Mouse (Mus musculus): ENCODE results near the gene Cd300ld5. TPM values are rescaled to one million over a fixed set of nuclear protein-coding genes. Genes with fewer than 3 reads are reported as not detected.
"Not testable (repeated sequence)": the region's sequence is repeated elsewhere in the genome, so short reads cannot be mapped to it uniquely, and the experiment has no call there.

The Cd300ld5 gene
- total RNA-seq (2014; rRNA removed) (not detected in 2 replicates), polyA plus RNA-seq (2015; fragmentation: Nextera tagmentation; extraction: Ambion mirVana) (not detected in 2 replicates)

DNA sequence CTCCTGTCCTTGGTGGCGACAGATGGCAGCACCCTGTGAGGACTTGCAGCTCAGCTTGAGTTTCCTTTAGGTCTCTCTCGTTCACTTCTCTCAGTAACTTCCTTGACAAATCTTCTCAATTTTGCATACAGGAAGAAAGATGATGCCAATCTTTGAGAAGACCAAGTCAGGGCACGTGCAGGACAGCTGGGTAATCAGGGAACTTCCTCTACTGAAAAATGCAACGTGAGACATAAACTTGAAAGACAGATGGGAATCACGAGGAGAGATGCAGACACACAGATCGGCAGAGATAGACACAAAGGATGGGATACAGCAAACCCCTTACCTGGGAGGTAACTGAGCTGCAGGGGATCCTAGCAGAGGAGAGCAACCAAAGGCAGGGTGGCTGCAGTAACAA, at the start of gene Cd300ld5:
Gene Cd300ld5 (minus strand): TSS at position 101 of the 400 bp plus-strand sequence.
- not testable (repeated sequence) for H3K4me3 ChIP-seq (ENCODE audit: low read depth, low read length); H3K36me3 ChIP-seq (ENCODE audit: insufficient read depth); H3K27ac ChIP-seq (ENCODE audit: low read depth, low read length); H3K9ac ChIP-seq; H3K9me3 ChIP-seq (ENCODE audit: low read length); DNase-seq; H3K27me3 ChIP-seq (ENCODE audit: insufficient read depth, low read length); H3K4me1 ChIP-seq (ENCODE audit: insufficient read depth); ATAC-seq; H3K4me2 ChIP-seq (ENCODE audit: low read depth)
- no CpG with 5 or more reads among the region's 6 CpGs for WGBS

DNA sequence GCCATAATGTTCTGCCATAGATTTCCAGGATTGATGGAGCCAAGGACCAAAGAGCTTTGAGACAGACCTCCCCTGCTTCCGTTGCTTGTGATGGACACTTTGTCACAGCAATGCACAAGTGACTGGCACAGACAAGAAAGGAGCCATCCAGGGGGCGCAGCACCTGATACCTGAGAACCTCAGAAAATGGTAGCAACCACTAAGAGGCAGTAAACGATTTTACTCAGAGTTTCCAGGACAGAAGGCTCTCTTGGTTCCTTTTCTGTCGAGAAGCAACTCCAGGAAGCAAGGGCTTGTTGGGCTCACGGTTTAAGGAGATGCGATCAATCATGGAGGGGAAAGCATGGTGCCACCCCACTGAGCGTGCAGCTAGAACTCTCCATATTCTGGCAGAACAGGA, 48.6 kb upstream of the Cd300ld5 start:
- H3K9ac ChIP-seq, result no peak overlapping the region
- 69% methylated on average over 7 of the region's 7 CpGs for WGBS
- H3K4me3 ChIP-seq (ENCODE audit: low read depth, low read length), result no peak overlapping the region
- peaks cover 3% of the 10 kb centered on the region; the same call in 1 of the 2 replicates for H3K27me3 ChIP-seq (ENCODE audit: insufficient read depth, low read length)
- ATAC-seq, result no peak
- no peak overlapping the region for H3K27ac ChIP-seq (ENCODE audit: low read depth, low read length)
- H3K4me2 ChIP-seq (ENCODE audit: low read depth), result no peak overlapping the region
- no peak for TF ChIP-seq CTCF (IDR thresholded peaks at IDR 0.05; ENCODE audit: low read depth)
- H3K9me3 ChIP-seq (ENCODE audit: low read length), result no peaks in the 10 kb centered on the region
- no peak for DNase-seq
- H3K36me3 ChIP-seq (ENCODE audit: insufficient read depth), result no peaks in the 10 kb centered on the region
- no peaks in the 10 kb centered on the region; the same call in 1 of the 2 replicates for H3K4me1 ChIP-seq (ENCODE audit: insufficient read depth)

DNA sequence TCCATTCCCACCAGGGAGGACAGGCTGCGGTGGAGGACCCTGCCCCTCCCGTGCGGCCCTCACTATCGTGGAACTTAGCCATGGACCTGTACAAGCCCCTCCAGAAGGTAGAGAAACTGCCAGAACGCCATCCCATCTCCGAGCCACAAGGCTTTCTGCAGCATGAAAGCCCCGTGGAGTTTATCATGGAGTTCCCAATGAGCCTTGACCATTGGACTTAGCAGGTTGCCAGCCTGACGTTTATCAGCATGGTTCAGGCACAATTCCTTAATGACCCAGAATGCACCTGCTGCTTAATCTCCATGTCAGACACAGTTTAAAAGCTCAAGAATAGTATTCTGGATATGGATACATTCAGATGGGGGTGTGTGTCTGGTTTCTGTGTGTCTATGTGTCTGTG, 47.5 kb upstream of the Cd300ld5 start:
- TF ChIP-seq CTCF (IDR thresholded peaks at IDR 0.05; ENCODE audit: low read depth), result no peak
- no peaks in the 10 kb centered on the region for H3K9me3 ChIP-seq (ENCODE audit: low read length)
- H3K27me3 ChIP-seq (ENCODE audit: insufficient read depth, low read length), result no peaks in the 10 kb centered on the region; the same call in 1 of the 2 replicates
- no peak overlapping the region for H3K4me3 ChIP-seq (ENCODE audit: low read depth, low read length)
- H3K36me3 ChIP-seq (ENCODE audit: insufficient read depth), result no peaks in the 10 kb centered on the region
- no peaks in the 10 kb centered on the region for H3K4me1 ChIP-seq (ENCODE audit: insufficient read depth)
- 48% methylated on average over 8 of the region's 8 CpGs for WGBS
- no peak overlapping the region for H3K27ac ChIP-seq (ENCODE audit: low read depth, low read length)
- no peak for ATAC-seq
- no peak for DNase-seq
- H3K9ac ChIP-seq, result no peak overlapping the region
- H3K4me2 ChIP-seq (ENCODE audit: low read depth), result no peak overlapping the region

DNA sequence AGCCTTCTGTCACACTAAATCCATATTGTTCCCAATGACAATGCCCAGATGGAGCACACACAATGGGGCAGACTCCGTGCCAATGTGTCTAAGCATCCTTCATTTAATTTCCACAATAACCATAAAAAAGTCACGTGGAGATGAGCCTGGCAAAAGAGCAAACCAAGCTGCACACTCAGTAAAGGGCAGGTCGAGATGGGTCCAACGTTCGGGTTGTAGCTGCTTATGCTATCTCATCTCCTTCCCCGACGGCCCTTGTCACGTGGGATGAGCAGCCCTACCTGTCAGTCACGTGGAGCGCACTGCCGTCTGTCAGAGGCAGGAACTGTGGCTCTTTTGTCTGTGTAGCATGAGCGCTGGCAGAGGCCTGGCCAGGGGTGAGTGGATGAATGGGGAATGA, 47.0 kb upstream of the Cd300ld5 start:
- H3K27ac ChIP-seq (ENCODE audit: low read depth, low read length), result no peak overlapping the region
- no peak overlapping the region for H3K9ac ChIP-seq
- 20% methylated on average over 12 of the region's 12 CpGs for WGBS
- ATAC-seq (no peak), DNase-seq (no peak)
- H3K4me1 ChIP-seq (ENCODE audit: insufficient read depth), result no peaks in the 10 kb centered on the region
- no peak overlapping the region for H3K4me3 ChIP-seq (ENCODE audit: low read depth, low read length)
- H3K36me3 ChIP-seq (ENCODE audit: insufficient read depth), result no peaks in the 10 kb centered on the region
- no peak for TF ChIP-seq CTCF (IDR thresholded peaks at IDR 0.05; ENCODE audit: low read depth)
- no peak overlapping the region for H3K4me2 ChIP-seq (ENCODE audit: low read depth)
- H3K9me3 ChIP-seq (ENCODE audit: low read length), result no peaks in the 10 kb centered on the region
- no peaks in the 10 kb centered on the region; the same call in 1 of the 2 replicates for H3K27me3 ChIP-seq (ENCODE audit: insufficient read depth, low read length)

DNA sequence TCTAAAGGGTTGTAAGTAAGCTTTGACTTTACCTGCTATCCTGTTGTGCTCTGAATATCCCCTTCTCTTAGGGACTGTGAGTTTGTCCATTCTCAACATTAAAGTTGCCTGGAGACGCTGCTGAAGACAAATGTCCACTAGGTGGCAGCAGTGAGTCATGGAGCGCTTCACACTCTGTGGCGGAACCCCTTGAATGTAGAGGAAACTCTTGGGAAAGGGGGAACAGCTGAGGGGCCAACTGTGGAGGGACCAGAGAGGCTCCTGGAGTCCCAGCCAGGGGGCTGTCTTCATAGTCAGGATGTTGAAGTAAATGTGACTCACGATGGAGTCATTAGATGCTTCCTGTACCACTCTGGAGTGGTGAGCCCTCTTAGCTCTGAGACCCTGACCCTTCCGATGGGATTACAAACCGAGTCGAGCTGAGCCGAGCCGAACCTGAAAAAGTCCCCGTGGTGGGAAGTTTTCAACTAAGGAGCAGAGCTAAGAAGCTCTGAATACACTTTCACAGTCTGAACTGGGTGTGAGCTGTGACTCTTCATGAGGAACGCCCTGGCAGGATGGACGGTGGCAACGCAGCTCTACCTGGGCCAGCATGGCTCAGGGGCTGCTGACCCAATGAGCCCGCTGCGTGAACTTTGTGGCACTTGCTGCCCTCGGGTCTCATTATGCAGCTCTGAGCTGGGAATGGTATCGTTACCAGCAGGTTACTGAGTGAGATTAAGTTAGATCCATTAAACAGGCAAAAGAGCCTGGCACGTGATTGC, 46.0 kb upstream of the Cd300ld5 start:
- peak; percentile 99 for TF ChIP-seq CTCF (IDR thresholded peaks at IDR 0.05; ENCODE audit: low read depth)
- H3K4me1 ChIP-seq (ENCODE audit: insufficient read depth), result no peaks in the 10 kb centered on the region
- H3K4me3 ChIP-seq (ENCODE audit: low read depth, low read length), result no peak overlapping the region
- no peak overlapping the region for H3K9ac ChIP-seq
- DNase-seq (peak; percentile 89), ATAC-seq (peak; percentile 70)
- no peak overlapping the region for H3K4me2 ChIP-seq (ENCODE audit: low read depth)
- no peaks in the 10 kb centered on the region for H3K36me3 ChIP-seq (ENCODE audit: insufficient read depth)
- 36% methylated on average over 18 of the region's 18 CpGs for WGBS
- H3K9me3 ChIP-seq (ENCODE audit: low read length), result no peaks in the 10 kb centered on the region
- H3K27me3 ChIP-seq (ENCODE audit: insufficient read depth, low read length), result no peaks in the 10 kb centered on the region; the same call in 1 of the 2 replicates
- no peak overlapping the region for H3K27ac ChIP-seq (ENCODE audit: low read depth, low read length)

DNA sequence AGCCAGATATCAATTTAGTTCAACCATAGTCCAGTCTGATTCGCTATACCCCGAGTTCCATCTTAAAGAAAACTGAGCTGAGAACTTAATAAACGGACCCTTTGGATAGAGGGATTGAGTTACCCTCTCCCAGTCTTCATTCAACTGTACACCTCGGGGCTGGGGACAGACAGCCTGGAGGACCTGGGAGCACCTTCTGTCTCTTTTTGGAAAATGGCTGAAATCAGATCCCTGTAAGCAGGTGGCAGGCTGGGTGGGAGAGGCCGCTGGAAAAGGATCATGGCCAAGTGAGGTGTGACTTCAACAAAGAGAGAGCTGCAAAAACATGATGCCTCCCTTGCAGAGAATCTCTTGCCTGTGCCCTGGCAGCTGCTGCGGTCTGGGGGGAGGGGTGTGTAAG, 44.6 kb upstream of the Cd300ld5 start:
- no peak for ATAC-seq
- H3K27ac ChIP-seq (ENCODE audit: low read depth, low read length), result no peak overlapping the region
- H3K9ac ChIP-seq, result no peak overlapping the region

DNA sequence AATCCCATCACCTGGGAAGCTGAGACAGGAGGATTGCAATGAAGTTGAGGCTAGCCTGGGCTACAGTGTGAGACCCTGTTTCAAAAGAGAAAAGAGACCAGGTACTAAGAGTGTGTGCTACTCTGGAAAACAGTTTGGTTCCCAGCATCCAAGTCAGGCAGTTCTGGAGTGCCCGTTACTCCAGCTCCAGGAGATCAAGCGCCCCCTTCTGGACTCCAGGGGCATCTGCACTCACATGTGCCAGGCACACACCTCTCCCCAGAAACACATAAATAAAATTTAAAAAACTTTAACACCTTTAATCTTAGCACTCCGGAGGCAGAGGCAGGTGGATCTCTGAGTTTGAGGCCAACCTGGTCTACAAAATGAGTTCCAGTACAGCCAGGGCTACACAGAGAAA, 43.8 kb upstream of the Cd300ld5 start:
- no peak for DNase-seq
- no peak overlapping the region for H3K27ac ChIP-seq (ENCODE audit: low read depth, low read length)

More for the DNA sequence above, 44.6 kb upstream of the Cd300ld5 start:
- no peak for DNase-seq
- Histone ChIP-seq H3K9me3 (ENCODE audit: low read length) (no peaks in the 10 kb centered on the region), H3K4me3 (ENCODE audit: low read depth, low read length) (no peak overlapping the region), H3K36me3 (ENCODE audit: insufficient read depth) (no peaks in the 10 kb centered on the region), H3K27me3 (ENCODE audit: insufficient read depth, low read length) (no peaks in the 10 kb centered on the region; the same call in 1 of the 2 replicates), H3K4me1 (ENCODE audit: insufficient read depth) (no peaks in the 10 kb centered on the region), H3K4me2 (ENCODE audit: low read depth) (no peak overlapping the region)
- 75% methylated on average over 6 of the region's 6 CpGs for WGBS
- no peak for TF ChIP-seq CTCF (IDR thresholded peaks at IDR 0.05; ENCODE audit: low read depth)

More for the DNA sequence above, 43.8 kb upstream of the Cd300ld5 start:
- no peaks in the 10 kb centered on the region; the same call in 1 of the 2 replicates for H3K27me3 ChIP-seq (ENCODE audit: insufficient read depth, low read length)
- no peak overlapping the region for H3K4me3 ChIP-seq (ENCODE audit: low read depth, low read length)
- H3K4me1 ChIP-seq (ENCODE audit: insufficient read depth), result no peaks in the 10 kb centered on the region
- TF ChIP-seq CTCF (IDR thresholded peaks at IDR 0.05; ENCODE audit: low read depth), result no peak
- H3K9me3 ChIP-seq (ENCODE audit: low read length), result no peaks in the 10 kb centered on the region
- H3K4me2 ChIP-seq (ENCODE audit: low read depth), result no peak overlapping the region
- WGBS, result 65% methylated on average over 3 of the region's 3 CpGs
- ATAC-seq, result no peak
- H3K36me3 ChIP-seq (ENCODE audit: insufficient read depth), result no peaks in the 10 kb centered on the region
- H3K9ac ChIP-seq, result no peak overlapping the region

All from forebrain, postnatal 0 days (tissue).